Mouse (Mus musculus) liver, adult (tissue): ENCODE measurements at regions not wholly inside any gene's neighbourhood (a gene's known extent, or its start where the extent isn't known, plus 50 kb on each side); places are given as distances from the start of the nearest gene placed in this dataset.

ENCODE experiments used
- GATA4 ChIP-seq: IDR thresholded peaks from 2 replicates; pipeline ENCODE4 v1.6.1; 2014; ENCODE audit warnings: mild to moderate bottlenecking, low read length; ENCODE audit not compliant: insufficient replicate concordance

- TF ChIP-seq GATA4, result no peak
These were observed 123.4 kb upstream of the Mrpl21 start for GRCm38 (mm10) chr19:3159346-3159745.

DNA sequence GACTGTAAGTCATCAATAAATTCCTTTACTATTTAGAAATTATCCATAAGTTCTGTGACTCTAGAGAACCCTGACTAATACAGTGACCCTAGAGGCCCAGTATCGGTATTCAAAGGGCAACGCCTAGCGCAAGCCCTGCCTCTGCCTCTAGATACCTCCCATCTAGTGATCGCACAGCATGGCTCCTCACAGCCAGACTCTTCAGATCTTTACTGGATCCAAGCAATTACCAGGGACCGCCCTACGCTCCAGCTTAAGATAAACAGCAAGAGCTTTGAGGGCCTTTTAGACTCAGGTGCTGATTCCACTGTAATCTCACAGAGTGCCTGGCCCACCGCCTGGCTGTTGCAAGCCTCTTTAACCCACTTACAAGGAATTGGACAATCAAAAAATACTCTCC is 115.0 kb upstream of the Mrpl21 start:
- TF ChIP-seq GATA4, result no peak

DNA sequence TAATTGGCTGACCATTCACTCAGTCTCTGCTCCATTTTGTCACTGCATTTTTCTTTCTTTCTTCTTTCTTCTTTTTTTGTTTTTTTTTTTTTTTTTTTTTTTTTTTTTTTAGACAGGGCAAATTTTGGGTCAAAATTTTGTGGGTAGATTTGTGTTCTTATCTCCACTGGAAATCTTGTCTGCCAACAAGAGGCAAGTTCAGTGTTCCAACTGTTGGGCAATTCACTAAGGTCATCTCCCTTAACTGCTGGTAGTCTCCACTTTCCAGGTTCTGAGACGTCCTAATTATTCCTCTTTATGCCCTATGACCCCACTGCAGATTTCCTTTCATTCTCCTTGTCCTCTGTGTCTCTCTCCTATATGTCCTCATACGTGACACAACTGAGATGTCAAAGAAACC is 100.1 kb upstream of the Mrpl21 start:
- peak; percentile 86 for TF ChIP-seq GATA4

DNA sequence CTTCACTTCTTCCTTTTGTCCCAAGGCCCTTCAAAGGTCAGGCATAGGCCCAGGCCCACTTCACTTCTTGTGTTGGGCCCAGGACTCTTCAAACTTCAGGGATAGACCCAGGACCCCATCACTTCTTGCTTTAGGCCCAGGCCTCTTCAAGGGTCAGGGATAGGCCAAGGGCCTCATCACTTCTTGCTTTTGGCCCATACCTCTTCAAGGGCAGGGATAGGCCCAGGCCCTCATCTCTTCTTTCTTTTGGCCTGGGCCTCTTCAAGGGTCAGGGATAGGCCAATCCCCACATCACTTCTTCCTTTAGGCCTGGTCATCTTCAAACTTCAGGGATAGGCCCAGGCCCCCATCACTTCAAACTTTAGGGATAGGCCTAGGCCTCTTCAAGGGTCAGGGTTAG is 90.1 kb upstream of the Mrpl21 start:
- TF ChIP-seq GATA4, result no peak

DNA sequence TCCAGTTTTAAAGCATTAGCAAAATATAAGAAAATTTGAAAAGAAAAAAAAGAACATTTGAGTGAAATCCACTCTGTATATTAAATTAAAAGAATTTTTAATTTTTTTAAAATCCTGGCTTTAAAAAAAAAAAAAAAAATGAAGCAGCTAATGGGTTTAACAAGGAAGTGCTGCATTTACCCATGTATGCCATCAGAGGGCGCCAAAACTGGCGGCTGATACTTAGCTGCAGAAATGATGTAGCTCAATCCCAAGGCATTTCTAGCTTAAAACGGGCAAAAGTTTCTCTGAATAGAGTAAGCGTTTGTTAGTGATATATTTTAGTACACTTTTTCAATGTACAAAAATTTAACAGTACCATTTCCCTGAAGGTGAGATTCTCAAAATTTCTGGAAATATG is 74.4 kb upstream of the Mrpl21 start:
- TF ChIP-seq GATA4, result no peak
